Mouse (Mus musculus): ENCODE measurements around the gene Olfr1424. TPM values are rescaled to one million over a fixed set of nuclear protein-coding genes. Genes with fewer than 3 reads are reported as not detected.
A peak's percentile ranks its signal among the peaks of the same experiment; 100 is the strongest.

Olfr1424 gene
- polyA plus RNA-seq, 1 experiment from 2014 or later = not detected

DNA sequence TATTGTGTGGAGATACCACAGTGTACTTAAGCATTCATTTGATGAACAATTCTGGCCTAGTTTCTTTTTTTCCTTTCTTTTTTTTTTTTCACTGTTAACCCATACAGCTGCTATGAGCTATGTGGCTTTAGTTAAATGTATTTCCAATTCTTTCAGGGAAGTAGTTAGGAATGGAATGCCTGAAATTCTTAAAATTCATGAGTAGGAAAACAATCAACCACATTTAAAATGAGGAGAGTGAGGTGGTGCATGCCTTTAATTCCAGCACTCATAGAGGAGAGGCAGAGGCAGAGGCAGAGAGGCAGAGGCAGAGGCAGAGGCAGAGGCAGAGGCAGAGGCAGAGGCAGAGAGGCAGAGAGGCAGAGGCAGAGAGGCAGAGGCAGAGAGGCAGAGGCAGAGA, 24.8 kb downstream of the Olfr1424 start:
- Histone ChIP-seq H3K4me3 (ENCODE audit: low read depth, low read length) (no peak overlapping the region), H3K4me2 (ENCODE audit: low read depth, low read length) (no peak overlapping the region), H3K36me3 (ENCODE audit: control insufficient read depth, insufficient read depth) (no peaks in the 10 kb centered on the region), H3K9me3 (replicated peaks; ENCODE audit: control insufficient read depth, low read length) (no peaks in the 10 kb centered on the region), H3K9ac (ENCODE audit: low read depth, low read length) (no peak overlapping the region), H3K27me3 (ENCODE audit: control insufficient read depth, insufficient read depth, low read depth, low read length) (no peaks in the 10 kb centered on the region), H3K4me1 (ENCODE audit: control insufficient read depth, low read depth, low read length) (no peaks in the 10 kb centered on the region), H3K27ac (ENCODE audit: low read length) (no peak overlapping the region)
- ATAC-seq (ENCODE audit: low read depth) = no peak

- WGBS (ENCODE audit: insufficient replicate concordance) = 25% methylated on average over 2 of the region's 2 CpGs
- Histone ChIP-seq H3K9me3 (replicated peaks; ENCODE audit: control insufficient read depth, low read length) (no peaks in the 10 kb centered on the region), H3K4me2 (ENCODE audit: low read depth, low read length) (no peak overlapping the region), H3K9ac (ENCODE audit: low read depth, low read length) (no peak overlapping the region), H3K27ac (ENCODE audit: low read length) (no peak overlapping the region), H3K27me3 (ENCODE audit: control insufficient read depth, insufficient read depth, low read depth, low read length) (no peaks in the 10 kb centered on the region), H3K4me3 (ENCODE audit: low read depth, low read length) (no peak overlapping the region), H3K36me3 (ENCODE audit: control insufficient read depth, insufficient read depth) (no peaks in the 10 kb centered on the region), H3K4me1 (ENCODE audit: control insufficient read depth, low read depth, low read length) (no peaks in the 10 kb centered on the region)
- no peak for ATAC-seq (ENCODE audit: low read depth)
Measured at GRCm38 (mm10) chr19:12026606-12027005, 35.9 kb downstream of the Olfr1424 start.

DNA sequence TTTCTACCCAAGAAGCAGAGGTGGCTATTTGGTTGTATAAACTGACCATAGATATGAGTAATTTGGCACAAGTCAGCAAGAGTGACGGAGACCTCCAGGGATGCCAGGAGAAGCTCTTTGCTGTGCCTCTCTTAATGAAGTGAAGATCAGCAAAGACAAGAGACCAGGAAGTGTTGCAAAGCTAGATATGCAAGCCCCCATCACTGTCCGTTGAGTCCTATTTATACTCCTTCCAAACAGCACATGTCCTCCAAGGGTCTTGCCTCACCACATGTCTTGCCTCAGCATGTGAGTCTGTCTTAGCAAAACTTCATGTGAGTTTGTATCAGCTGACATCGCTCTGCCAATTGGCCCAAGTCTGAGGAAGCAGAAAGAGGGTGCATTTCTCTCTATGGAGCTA, 37.1 kb downstream of the Olfr1424 start:
- Histone ChIP-seq H3K4me2 (ENCODE audit: low read depth, low read length) (no peak overlapping the region), H3K36me3 (ENCODE audit: control insufficient read depth, insufficient read depth) (no peaks in the 10 kb centered on the region), H3K9ac (ENCODE audit: low read depth, low read length) (no peak overlapping the region), H3K9me3 (replicated peaks; ENCODE audit: control insufficient read depth, low read length) (no peaks in the 10 kb centered on the region), H3K27me3 (ENCODE audit: control insufficient read depth, insufficient read depth, low read depth, low read length) (no peaks in the 10 kb centered on the region), H3K27ac (ENCODE audit: low read length) (no peak overlapping the region), H3K4me1 (ENCODE audit: control insufficient read depth, low read depth, low read length) (no peaks in the 10 kb centered on the region), H3K4me3 (ENCODE audit: low read depth, low read length) (no peak overlapping the region)
- no peak for ATAC-seq (ENCODE audit: low read depth)
- WGBS (ENCODE audit: insufficient replicate concordance) = 34% methylated on average over 3 of the region's 3 CpGs

GRCm38 (mm10) chr19:12024149-12024548, 38.3 kb downstream of the Olfr1424 start:
- ATAC-seq (ENCODE audit: low read depth) = no peak; the same call in 1 of the 2 replicates
- Histone ChIP-seq H3K4me2 (ENCODE audit: low read depth, low read length) (no peak overlapping the region), H3K27me3 (ENCODE audit: control insufficient read depth, insufficient read depth, low read depth, low read length) (no peaks in the 10 kb centered on the region), H3K36me3 (ENCODE audit: control insufficient read depth, insufficient read depth) (no peaks in the 10 kb centered on the region), H3K27ac (ENCODE audit: low read length) (no peak overlapping the region), H3K9me3 (replicated peaks; ENCODE audit: control insufficient read depth, low read length) (no peaks in the 10 kb centered on the region), H3K4me3 (ENCODE audit: low read depth, low read length) (no peak overlapping the region), H3K4me1 (ENCODE audit: control insufficient read depth, low read depth, low read length) (no peaks in the 10 kb centered on the region), H3K9ac (ENCODE audit: low read depth, low read length) (no peak overlapping the region)
- 43% methylated on average over 4 of the region's 4 CpGs for WGBS (ENCODE audit: insufficient replicate concordance)

- no peaks in the 10 kb centered on the region for H3K4me1 ChIP-seq (ENCODE audit: control insufficient read depth, low read depth, low read length)
- H3K9ac ChIP-seq (ENCODE audit: low read depth, low read length) = no peak overlapping the region
- no peak for ATAC-seq (ENCODE audit: low read depth)
- no peaks in the 10 kb centered on the region for H3K27me3 ChIP-seq (ENCODE audit: control insufficient read depth, insufficient read depth, low read depth, low read length)
- no peak overlapping the region for H3K4me2 ChIP-seq (ENCODE audit: low read depth, low read length)
- H3K9me3 ChIP-seq (replicated peaks; ENCODE audit: control insufficient read depth, low read length) = no peaks in the 10 kb centered on the region
- H3K4me3 ChIP-seq (ENCODE audit: low read depth, low read length) = no peak overlapping the region
- no peak overlapping the region for H3K27ac ChIP-seq (ENCODE audit: low read length)
- no peaks in the 10 kb centered on the region for H3K36me3 ChIP-seq (ENCODE audit: control insufficient read depth, insufficient read depth)
- 73% methylated on average over 4 of the region's 4 CpGs for WGBS (ENCODE audit: insufficient replicate concordance)
Measured at GRCm38 (mm10) chr19:12016192-12016591, 46.3 kb downstream of the Olfr1424 start.

GRCm38 (mm10) chr19:12015708-12016107, 46.8 kb downstream of the Olfr1424 start:
- no peak for ATAC-seq (ENCODE audit: low read depth)
- no peak overlapping the region for H3K4me2 ChIP-seq (ENCODE audit: low read depth, low read length)
- H3K9ac ChIP-seq (ENCODE audit: low read depth, low read length) = no peak overlapping the region
- no peaks in the 10 kb centered on the region for H3K9me3 ChIP-seq (replicated peaks; ENCODE audit: control insufficient read depth, low read length)
- H3K4me1 ChIP-seq (ENCODE audit: control insufficient read depth, low read depth, low read length) = no peaks in the 10 kb centered on the region
- no peak overlapping the region for H3K4me3 ChIP-seq (ENCODE audit: low read depth, low read length)
- H3K27ac ChIP-seq (ENCODE audit: low read length) = no peak overlapping the region
- H3K36me3 ChIP-seq (ENCODE audit: control insufficient read depth, insufficient read depth) = no peaks in the 10 kb centered on the region
- no peaks in the 10 kb centered on the region for H3K27me3 ChIP-seq (ENCODE audit: control insufficient read depth, insufficient read depth, low read depth, low read length)
- WGBS (ENCODE audit: insufficient replicate concordance) = 61% methylated on average over 8 of the region's 8 CpGs

GRCm38 (mm10) chr19:12013228-12013627, 49.3 kb downstream of the Olfr1424 start:
- H3K36me3 ChIP-seq (ENCODE audit: control insufficient read depth, insufficient read depth) = no peaks in the 10 kb centered on the region
- no peak for ATAC-seq (ENCODE audit: low read depth)
- no peaks in the 10 kb centered on the region for H3K9me3 ChIP-seq (replicated peaks; ENCODE audit: control insufficient read depth, low read length)
- peak overlapping the region; percentile 46; the same call in 1 of the 2 replicates for H3K27ac ChIP-seq (ENCODE audit: low read length)
- peak overlapping the region; percentile 95 for H3K4me2 ChIP-seq (ENCODE audit: low read depth, low read length)
- peak overlapping the region; percentile 62 for H3K4me3 ChIP-seq (ENCODE audit: low read depth, low read length)
- 0 out of 2 replicates have a peak overlapping the region, but pooled peaks have one; percentile 26 for H3K9ac ChIP-seq (ENCODE audit: low read depth, low read length)
- peaks cover 15% of the 10 kb centered on the region for H3K4me1 ChIP-seq (ENCODE audit: control insufficient read depth, low read depth, low read length)
- H3K27me3 ChIP-seq (ENCODE audit: control insufficient read depth, insufficient read depth, low read depth, low read length) = no peaks in the 10 kb centered on the region
- under 1% methylated on average over 11 of the region's 12 CpGs for WGBS (ENCODE audit: insufficient replicate concordance)

DNA sequence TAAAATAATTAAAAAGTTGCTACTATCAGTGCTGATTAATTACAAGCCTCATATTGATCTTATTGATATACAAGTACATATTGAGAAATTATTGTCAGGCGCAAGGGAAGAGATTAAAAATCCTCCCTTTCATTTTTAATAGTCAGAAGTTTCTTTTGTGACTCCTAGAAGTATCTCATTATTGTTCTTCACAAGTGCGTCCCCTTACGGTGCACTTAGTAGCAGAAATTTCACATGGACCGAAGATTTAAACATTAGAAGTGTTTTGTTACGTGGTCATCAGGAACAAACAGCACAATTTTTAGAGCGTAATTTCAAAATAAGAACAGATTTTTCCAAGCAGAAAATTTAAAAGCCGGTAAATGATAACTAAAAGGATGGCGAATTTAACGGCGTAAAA, 49.9 kb downstream of the Olfr1424 start:
- peaks cover 15% of the 10 kb centered on the region for H3K4me1 ChIP-seq (ENCODE audit: control insufficient read depth, low read depth, low read length)
- H3K9ac ChIP-seq (ENCODE audit: low read depth, low read length) = no peak overlapping the region
- no peaks in the 10 kb centered on the region for H3K9me3 ChIP-seq (replicated peaks; ENCODE audit: control insufficient read depth, low read length)
- H3K27me3 ChIP-seq (ENCODE audit: control insufficient read depth, insufficient read depth, low read depth, low read length) = no peaks in the 10 kb centered on the region
- ATAC-seq (ENCODE audit: low read depth) = no peak
- H3K36me3 ChIP-seq (ENCODE audit: control insufficient read depth, insufficient read depth) = no peaks in the 10 kb centered on the region
- peak overlapping the region; percentile 62 for H3K4me3 ChIP-seq (ENCODE audit: low read depth, low read length)
- H3K4me2 ChIP-seq (ENCODE audit: low read depth, low read length) = peak overlapping the region; percentile 95
- no peak overlapping the region for H3K27ac ChIP-seq (ENCODE audit: low read length)
- under 1% methylated on average over 10 of the region's 10 CpGs for WGBS (ENCODE audit: insufficient replicate concordance)

DNA sequence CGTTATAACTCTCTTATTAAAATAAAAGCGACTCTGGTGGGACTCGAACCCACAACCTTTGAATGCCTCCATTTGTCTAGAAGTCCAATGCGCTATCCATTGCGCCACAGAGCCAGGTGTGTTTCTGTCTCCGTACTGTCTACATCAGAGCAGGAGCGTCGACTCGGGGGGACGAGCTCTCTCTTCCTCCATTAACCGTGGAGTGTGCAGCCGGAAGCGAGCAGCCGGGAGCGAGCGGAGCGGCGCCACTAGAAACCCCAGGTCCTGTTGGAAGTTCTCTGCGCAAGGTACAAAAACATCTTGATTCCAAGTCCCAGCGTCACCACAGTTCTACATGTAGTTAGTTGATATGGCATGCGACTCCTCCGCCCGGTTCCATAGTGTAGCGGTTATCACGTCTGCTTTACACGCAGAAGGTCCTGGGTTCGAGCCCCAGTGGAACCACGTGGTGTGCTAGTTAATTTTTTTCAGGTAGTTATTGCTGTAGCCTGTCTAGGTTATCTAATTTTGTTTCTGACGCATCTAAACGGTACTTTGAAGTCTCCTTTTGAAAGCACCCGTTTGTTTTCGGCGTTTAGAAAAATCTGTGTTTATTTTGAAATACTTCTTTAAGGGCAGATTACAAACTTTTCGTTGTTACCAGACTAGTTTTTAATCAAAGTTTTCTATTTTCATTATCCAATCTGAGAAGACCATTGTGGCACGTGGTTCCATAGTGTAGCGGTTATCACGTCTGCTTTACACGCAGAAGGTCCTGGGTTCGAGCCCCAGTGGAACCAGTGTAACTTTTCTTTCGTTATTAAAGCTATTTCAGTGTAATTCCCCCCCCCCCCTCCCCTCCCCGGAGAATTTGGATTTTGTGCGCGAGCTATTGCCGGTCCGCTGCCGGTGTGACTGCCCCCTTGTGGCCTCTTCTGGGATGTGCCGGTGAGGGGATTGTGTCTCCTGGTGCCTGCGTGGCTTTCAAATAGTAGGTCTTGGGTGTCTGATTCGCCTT, 50.6 kb downstream of the Olfr1424 start:
- H3K27me3 ChIP-seq (ENCODE audit: control insufficient read depth, insufficient read depth, low read depth, low read length) = no peaks in the 10 kb centered on the region
- H3K4me3 ChIP-seq (ENCODE audit: low read depth, low read length) = peak overlapping the region; percentile 62
- H3K9ac ChIP-seq (ENCODE audit: low read depth, low read length) = peak overlapping the region; percentile 50
- WGBS (ENCODE audit: insufficient replicate concordance) = under 1% methylated on average over 48 of the region's 49 CpGs
- H3K9me3 ChIP-seq (replicated peaks; ENCODE audit: control insufficient read depth, low read length) = no peaks in the 10 kb centered on the region
- peak overlapping the region; percentile 95 for H3K4me2 ChIP-seq (ENCODE audit: low read depth, low read length)
- H3K27ac ChIP-seq (ENCODE audit: low read length) = peak overlapping the region; percentile 88
- H3K36me3 ChIP-seq (ENCODE audit: control insufficient read depth, insufficient read depth) = no peaks in the 10 kb centered on the region
- ATAC-seq (ENCODE audit: low read depth) = peak; percentile 72
- peaks cover 22% of the 10 kb centered on the region for H3K4me1 ChIP-seq (ENCODE audit: control insufficient read depth, low read depth, low read length)

All from liver, embryonic 16.5 days (tissue).